Mouse (Mus musculus) lung, adult 2 months (tissue): ENCODE results near the gene Dop1b.

Experiments
- CTCF ChIP-seq: fragments of 200-500 bp; IDR thresholded peaks from 2 replicates; pipeline ENCODE4 v1.5.1; 2011; ENCODE audit warnings: mild to moderate bottlenecking, low read length, control low read depth; ENCODE audit not compliant: insufficient read depth
- POLR2A ChIP-seq: fragments of 200-500 bp; IDR thresholded peaks from 2 replicates; pipeline ENCODE4 v1.6.1; 2011; ENCODE audit warnings: low read depth, mild to moderate bottlenecking, control low read depth, low read length, borderline replicate concordance; ENCODE audit errors: extremely low read depth

DNA sequence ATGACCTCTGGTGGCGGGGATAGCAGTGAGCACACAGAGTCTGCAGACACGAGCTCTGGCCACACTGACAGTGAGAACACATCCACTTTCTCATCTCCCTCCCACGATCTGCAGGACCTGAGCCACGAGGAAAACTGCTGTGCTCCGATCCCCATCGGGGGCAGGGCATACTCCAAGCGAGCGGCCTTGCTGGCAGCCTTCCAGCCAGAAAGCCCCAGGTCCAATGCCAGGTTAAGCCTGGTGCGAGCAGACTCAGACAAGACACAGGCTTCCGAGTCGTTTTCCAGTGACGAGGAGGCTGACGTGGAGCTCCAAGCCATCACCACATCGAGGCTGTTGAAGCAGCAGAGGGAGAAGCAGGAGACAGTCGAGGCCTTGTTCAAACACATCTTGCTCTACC is 57.9 kb downstream of the Dop1b start:
- no peak for TF ChIP-seq CTCF
- no peak for TF ChIP-seq POLR2A
